Mouse (Mus musculus) layer of hippocampus, postnatal 10 days (tissue): ENCODE measurements around the gene Eif4h. TPM values are rescaled to one million over a fixed set of nuclear protein-coding genes. Genes with fewer than 3 reads are reported as not detected.
"Not testable (repeated sequence)": the region's sequence is repeated elsewhere in the genome, so short reads cannot be mapped to it uniquely, and the experiment has no call there.

Experiments used
- DNase-seq, 2 experiments: peaks; one replicate each; pipeline ENCODE4 v3.0.0; 2021; ENCODE audit warnings: low spot score in 2 of 2
- total RNA-seq, 2 experiments: library from RNA; stranded (reverse); gene quantifications; 2 replicates each; pipeline ENCODE4 v1.2.3; 2021

Eif4h gene
- total RNA-seq, 2 experiments from 2014 or later: 285 to 302 TPM

GRCm38 (mm10) chr5:134650926-134651325, 11.6 kb upstream of the Eif4h start:
- DNase-seq: peak; percentile 58 to 59

DNA sequence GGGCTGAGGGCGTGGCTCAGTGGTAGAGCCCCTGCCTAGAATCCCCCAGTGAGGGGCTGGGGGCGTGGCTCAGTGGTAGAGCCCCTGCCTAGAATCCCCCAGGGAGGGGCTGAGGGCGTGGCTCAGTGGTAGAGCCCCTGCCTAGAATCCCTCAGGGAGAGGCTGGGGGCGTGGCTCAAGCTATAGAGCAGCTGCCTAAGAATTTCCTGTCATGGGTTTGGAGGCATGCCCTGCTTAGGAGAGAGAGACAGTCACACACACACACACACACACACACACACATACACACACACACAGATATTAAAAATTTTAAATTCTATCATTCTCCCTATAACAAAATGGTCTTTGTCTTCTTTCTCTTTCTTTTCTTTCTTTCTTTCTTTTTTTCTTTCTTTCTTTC, 9.7 kb upstream of the Eif4h start:
- not testable (repeated sequence) for DNase-seq

DNA sequence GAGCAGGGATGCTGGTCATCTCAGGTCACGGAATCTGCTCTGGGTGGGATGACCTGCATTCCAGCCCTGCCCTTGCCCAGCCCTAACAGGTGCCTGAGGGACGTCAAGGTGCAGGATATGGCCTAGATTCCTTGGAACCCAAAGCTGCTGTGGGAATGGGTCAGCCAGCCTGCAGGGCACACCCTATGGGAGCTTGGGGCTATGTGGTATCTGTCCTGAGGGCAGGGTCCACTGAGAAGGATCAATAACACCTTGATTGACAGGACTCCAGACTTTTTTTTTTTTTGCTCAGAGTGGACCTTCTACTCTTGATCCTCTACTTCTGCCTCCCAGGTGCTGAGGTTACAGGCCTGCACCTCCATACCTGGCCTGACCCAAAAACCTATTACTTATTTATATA, 8.1 kb upstream of the Eif4h start:
- DNase-seq: no peak

GRCm38 (mm10) chr5:134646461-134646860, 7.2 kb upstream of the Eif4h start:
- no peak for DNase-seq

DNA sequence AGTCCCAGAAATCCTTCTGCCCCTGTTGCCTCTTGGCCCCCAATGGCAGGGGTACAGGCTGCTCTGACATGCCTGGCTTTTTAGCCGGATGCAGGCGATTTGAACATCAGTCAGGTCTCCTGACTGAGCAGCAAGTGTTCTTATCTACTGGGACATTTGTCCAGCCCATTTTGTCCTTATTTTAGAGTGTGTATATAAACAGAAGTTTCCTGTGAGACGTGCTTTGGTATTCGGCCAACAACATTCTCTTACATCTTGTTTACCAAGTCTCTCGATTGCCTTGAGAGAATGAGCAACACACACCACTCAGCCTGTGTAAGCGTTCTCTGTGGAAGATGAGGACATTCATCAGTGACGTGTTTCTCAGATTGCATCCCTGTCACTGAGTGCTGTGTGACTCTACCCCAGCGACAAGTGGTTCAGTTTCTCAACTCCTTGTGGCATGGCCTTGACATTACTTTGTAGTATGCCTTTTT, 5.4 kb upstream of the Eif4h start:
- no peak for DNase-seq

- no peak for DNase-seq
Measured at GRCm38 (mm10) chr5:134644121-134644520, 4.8 kb upstream of the Eif4h start.

- DNase-seq: no peak
Measured at GRCm38 (mm10) chr5:134640371-134640770, 1.1 kb upstream of the Eif4h start.

- no peak for DNase-seq
Measured at GRCm38 (mm10) chr5:134638461-134639268, 625 bp downstream of the Eif4h start.

DNA sequence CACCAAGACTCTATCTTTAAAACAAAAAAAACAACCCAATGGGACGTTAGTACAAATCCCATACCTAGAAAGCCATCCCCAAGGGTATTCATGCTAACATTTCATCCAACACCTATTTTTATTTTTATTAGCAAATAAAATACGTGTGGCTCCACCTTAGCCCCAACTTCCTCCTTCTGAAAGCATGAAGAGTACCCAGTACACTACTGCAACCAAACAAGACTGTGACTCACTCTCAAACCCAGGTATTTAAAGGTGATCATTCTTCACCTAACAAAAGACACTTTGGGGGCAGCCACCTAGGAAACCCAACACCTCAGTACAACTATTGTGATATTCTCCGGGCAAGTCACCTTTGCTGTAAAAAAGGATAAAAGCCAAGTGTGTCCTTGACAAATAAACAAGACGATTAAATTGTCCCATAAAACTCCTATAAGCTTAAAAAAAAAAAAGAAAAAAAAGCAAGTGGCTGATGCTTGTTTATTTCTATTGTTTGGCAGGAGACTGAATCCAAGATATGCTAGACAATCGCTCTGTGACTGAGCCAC, 1.4 kb downstream of the Eif4h start:
- DNase-seq: no peak

GRCm38 (mm10) chr5:134632841-134633240, 6.4 kb downstream of the Eif4h start:
- DNase-seq: no peak

- DNase-seq: no peak
Measured at GRCm38 (mm10) chr5:134630835-134631234, 8.5 kb downstream of the Eif4h start.

- no peak for DNase-seq
Measured at GRCm38 (mm10) chr5:134629508-134629907, 9.8 kb downstream of the Eif4h start.

GRCm38 (mm10) chr5:134622069-134622468, 17.2 kb downstream of the Eif4h start:
- peak; percentile 71 to 77 for DNase-seq

GRCm38 (mm10) chr5:134621099-134621640, 18.1 kb downstream of the Eif4h start:
- DNase-seq: no peak

DNA sequence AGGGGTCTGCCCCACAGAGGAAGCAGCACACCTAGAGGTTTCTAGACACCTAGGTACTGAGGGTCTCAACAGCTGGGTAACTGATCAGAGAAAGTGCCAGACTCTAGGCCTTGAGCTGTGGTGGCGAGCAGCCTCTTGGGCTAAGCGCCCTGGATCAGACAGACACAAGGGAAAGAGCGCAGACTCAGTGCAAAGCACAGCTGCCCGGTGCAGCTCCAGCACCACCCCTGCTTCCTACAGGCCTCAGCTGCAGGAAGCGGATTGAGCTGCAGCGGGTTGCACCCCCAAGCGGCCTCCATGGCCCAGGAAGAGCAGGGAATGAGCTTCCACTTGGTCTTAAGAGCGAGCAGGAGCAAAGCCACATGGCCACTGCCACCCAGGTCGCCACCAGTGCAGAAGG, 18.8 kb downstream of the Eif4h start:
- no peak for DNase-seq

DNA sequence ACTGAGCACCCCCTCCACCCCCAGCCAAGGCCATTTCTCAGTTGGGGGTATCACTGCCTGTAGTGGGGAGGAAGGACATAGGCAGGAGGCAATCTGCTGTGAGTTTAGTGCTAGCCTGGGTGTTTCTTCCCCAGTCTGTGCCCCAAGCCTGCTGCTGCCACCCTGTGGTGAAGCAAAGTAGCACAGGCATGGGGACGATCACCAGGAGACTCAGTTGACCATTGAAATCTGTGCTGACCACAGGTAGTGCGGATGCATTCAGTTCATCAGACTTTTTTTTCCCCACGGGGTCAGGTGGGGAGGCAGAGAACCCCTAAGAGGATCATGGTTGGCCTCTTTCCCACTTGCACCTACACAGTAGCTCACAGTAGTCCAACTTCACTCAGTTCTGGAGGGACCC, 22.2 kb downstream of the Eif4h start:
- peak; percentile 76 to 77 for DNase-seq

DNA sequence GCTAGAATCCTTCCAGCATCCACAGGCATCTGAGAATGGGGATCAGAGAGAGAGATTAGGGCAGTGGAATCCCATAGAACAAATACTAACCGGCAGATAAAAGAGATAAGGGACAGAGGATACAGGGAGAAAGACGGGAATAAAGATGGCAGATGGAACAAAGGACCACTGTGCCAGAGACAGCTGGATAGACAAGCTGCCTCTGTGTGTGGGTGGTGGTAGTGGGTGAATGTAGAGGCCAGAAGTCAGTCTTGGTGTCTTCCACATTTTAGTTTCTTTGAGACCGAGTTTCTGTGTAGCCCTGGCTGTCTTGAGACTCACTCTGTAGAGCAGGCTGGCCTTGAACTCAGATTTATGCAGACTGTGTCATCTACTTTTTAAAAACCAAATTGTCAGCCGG, 23.5 kb downstream of the Eif4h start:
- no peak for DNase-seq

DNA sequence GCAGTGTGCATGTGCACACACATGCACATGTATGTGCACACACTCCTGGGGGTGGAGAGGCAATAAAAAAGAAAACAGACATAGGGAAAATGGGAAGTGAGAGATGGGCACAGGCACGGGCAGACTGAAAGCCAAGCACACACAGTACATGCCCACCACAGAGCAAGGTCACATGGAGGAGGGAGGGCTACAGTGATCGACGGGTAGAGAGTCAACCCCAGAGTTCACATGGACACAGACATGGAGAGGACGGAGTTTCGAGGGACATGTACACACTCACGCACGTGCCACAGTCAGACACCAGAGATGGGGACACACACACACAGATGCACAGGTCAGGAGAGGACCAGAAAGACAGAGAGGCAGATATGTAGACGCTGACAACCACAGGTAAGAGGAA, 23.9 kb downstream of the Eif4h start:
- no peak for DNase-seq

GRCm38 (mm10) chr5:134614802-134615201, 24.5 kb downstream of the Eif4h start, which contains the start of gene Lat2:
Gene Lat2 (minus strand): TSS chr5:134615025.
- no peak for DNase-seq

DNA sequence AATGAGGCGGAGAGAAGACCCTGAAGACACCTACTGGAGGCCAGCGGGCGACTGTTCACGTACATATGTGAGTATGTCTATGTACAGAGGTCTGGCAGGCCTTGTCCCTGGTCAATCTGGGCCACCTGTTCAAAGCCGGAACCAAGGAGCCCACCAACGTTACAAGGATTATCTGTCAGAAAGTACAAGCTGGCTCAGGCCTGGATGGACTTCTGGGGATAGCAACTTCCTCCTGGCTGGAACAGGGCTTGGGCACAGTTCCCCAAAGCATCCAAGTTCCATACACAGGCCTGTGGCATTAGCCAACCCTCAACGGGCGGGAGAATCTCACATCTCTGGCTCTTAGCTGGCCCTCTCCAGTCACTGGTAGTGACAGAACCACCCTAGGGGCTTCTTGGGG, 25.0 kb downstream of the Eif4h start:
- DNase-seq: no peak

- no peak for DNase-seq
Measured at GRCm38 (mm10) chr5:134613727-134614126, 25.6 kb downstream of the Eif4h start.

- no peak for DNase-seq
Measured at GRCm38 (mm10) chr5:134611810-134612521, 27.3 kb downstream of the Eif4h start.
